Mouse (Mus musculus): ENCODE results near the gene Iglon5.

DNA sequence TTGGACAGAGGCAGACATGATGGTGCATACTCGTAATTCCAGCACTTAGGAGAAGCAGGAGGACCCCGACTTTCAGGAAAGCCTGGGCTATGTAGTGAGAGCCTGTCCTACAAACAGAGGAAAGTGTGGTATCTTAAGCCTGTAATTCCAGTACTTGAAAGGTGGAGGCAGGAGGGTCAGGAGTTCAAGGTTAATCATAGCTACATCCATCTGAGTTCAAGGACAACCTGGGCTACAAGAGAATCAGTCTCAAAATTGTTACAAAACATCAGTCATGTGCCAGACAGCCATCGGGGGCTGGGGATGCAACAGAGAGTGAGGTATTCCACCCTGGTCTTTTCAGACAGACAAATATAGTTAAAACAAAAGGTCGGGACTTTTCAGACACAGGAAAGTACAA lies 57.0 kb downstream of the Iglon5 start:
- no peak for TF ChIP-seq POLR2A (IDR thresholded peaks at IDR 0.05; ENCODE audit: borderline replicate concordance, insufficient read depth, low read length)
- TF ChIP-seq CTCF (IDR thresholded peaks at IDR 0.05; ENCODE audit: borderline replicate concordance, insufficient read depth, low read depth, low read length) = no peak
